Mouse (Mus musculus) E14TG2a.4 (cell line): ENCODE measurements around the gene Olfr702.

Experiments used
- H3K27me3 ChIP-seq: 2 replicates; pipeline ENCODE4 v1.6.1; 2014; ENCODE audit warnings: low read length, control low read depth; ENCODE audit not compliant: insufficient read depth
- H3K36me3 ChIP-seq: 2 replicates; pipeline ENCODE4 v1.6.1; 2014; ENCODE audit warnings: low read length, control low read depth; ENCODE audit not compliant: insufficient read depth
- H3K4me1 ChIP-seq: replicated peaks from 2 replicates; pipeline ENCODE4 v1.6.1; 2014; ENCODE audit warnings: low read depth, low read length, control low read depth
- H3K4me3 ChIP-seq: replicated peaks from 2 replicates; pipeline ENCODE4 v1.5.1; 2014; ENCODE audit warnings: mild to moderate bottlenecking, low read length
- H3K9me3 ChIP-seq: 2 replicates; pipeline ENCODE4 v1.6.1; 2014; ENCODE audit warnings: low read length, control low read depth
- CTCF ChIP-seq: conservative IDR thresholded peaks from 2 replicates; pipeline ENCODE4 v1.5.1; 2014; ENCODE audit warnings: low read length

Olfr702 gene

GRCm38 (mm10) chr7:106788330-106788729 is 45.4 kb downstream of the Olfr702 start:
- Histone ChIP-seq H3K4me3 (no peak overlapping the region), H3K27me3 (no peaks in the 10 kb centered on the region), H3K9me3 (no peaks in the 10 kb centered on the region), H3K36me3 (no peaks in the 10 kb centered on the region), H3K4me1 (no peaks in the 10 kb centered on the region)
- no peak for TF ChIP-seq CTCF
